Mouse (Mus musculus) left cerebral cortex, adult 9 months (tissue): Measurements from ENCODE around the gene Mylk.
A peak's percentile ranks its signal among the peaks of the same experiment; 100 is the strongest.

ENCODE experiments used
- DNase-seq, 2 experiments: peaks; one replicate each; pipeline ENCODE4 v3.0.0; 2022; ENCODE audit warnings: low spot score in 2 of 2

The Mylk gene

DNA sequence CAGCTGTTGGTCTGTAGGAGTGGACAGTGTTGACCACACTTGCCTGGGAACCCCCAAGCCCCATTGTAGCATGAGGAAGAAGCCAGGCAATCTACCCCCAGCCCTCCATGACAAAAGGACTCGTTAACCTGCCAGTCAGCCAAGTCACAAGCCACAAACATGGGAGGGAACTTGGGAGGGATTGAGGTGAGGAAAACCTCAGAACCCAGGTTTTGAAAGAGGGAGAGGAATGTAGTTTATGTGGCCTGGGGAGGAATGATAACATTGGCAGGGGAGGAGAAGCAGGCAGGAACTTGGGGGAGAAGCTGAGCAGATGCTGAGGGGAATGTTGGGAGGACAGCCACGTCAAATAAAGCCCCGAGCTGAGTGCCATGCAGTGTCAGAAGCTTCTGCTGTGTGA, 196.9 kb downstream of the Mylk start:
- no peak for DNase-seq

DNA sequence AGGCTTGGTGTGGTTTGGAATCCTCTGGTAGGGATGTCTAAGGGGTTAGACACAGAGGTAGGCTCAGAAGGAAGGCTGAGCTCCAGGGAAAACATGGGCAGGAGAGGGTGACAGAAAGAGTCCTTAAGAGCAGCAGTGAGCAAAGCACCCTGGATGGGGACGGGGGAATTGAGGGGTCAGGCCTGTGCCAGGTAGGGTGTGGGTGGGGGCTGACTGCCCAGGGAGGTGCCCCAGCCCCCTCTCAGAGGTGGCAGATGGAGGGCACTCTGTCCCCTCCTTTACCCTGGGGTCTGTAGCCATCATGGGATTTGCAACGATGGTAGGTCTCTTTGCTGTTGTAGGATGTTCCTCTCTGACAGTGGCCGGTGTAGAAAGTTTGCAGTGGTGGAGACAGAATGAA, 201.3 kb downstream of the Mylk start:
- DNase-seq, result no peak

DNA sequence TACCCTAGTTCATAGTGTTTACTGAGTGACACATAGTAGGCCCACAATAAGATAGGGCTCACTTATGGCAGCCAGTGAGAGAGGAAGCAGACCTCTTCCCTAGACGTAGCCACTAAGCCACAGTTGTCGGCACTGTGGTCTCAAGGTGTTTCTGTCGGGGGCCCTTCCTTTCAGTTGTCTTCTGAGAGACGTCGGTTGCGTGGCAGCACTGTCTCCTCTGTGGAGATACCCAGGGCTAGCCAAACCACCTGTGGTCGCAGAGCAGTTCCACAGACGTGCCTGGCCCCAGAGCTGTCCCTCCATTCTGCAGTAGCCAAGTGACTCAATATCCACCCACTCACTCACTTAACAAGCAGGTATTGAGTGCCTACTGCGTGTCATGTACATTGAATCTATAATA, 205.9 kb downstream of the Mylk start:
- DNase-seq, result no peak

DNA sequence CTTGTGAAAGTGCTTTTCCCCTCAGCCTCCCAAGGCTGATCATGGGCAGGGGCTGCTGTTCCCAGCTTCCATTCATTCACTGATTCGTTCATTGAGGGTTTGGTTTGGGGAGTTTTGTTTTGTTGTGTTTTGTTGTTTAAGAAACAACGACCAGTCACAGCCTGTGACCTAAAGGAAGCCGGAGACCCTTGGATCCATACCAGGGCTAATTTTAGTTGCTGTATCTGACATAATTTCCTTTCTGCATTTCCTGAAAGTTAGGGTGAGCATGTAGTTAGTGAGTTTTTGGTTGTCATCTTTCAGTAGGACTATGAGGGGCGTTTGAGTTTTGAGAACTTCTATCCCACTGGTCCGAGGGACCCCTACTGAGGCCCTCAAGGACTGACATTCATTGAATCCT, 207.2 kb downstream of the Mylk start:
- no peak for DNase-seq

DNA sequence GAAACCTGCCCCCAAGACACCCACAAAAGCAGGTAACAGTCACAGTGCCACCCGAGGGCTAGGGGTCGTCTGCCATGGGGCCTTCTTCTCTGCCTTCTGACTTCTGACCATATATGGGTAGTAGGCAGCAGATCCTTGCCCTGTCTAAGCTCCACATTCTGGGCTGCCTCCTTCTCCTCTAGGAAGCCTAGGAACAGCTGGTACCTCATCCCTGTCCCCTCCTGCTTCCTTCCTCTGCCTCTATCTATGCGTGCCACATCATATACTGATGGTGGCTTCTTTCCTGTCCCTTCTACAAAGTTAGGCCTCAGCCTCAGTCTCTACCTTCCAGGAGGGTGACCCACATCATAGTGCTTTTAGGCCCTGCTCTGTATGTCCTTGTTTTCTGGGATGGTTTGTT, 207.8 kb downstream of the Mylk start:
- DNase-seq, result no peak

DNA sequence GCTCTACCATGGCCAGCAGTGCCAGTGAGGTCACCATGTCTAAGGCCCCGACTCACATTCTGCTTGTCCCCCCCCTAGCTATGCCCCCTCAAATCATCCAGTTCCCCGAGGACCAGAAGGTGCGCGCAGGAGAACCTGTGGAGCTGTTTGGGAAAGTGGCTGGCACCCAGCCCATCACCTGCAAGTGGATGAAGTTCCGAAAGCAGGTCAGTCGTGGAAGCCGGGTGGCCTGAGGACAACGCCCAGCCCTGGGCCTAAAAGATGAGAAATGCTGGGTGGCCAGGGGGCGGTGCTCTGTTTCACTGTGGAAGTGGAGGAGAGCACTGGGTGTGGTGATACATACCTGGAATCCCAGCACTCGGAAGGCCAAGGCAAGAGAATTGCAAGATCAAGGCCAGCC, 208.5 kb downstream of the Mylk start:
- no peak for DNase-seq

DNA sequence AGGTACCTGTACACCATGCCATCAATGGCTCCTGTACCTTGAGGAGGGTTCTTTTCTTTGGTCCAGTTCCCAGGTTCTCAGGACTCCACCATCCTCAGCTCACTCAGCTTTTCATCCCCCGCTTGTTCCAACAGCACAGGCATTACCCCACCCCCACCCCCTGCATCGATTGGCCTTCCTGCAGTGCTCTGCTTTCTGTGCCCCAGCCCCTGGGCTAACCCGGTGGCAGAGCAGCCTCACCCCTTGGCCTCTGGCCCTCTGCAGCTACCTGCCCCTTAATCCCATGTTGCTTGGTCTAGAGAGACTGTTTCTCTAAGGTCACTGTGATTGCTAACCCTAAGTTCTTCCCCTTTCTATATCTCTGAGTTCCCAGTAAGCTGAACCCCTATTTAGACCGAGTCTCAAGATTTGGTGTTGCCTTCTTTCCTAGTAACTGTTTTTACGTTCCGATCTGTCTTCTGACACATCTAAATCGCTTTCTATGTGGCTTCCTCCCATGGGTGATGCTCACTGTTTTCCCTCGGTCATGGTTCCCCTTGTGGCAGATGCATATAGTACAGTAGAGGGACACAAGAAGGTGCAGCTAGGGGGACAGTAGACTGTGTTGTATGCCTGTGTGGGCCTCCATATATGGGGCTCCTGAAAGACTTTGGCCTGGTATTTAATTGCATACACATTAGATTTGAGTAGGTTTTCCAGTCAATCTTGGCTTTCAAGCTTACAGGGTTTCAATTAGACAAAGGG, 212.6 kb downstream of the Mylk start:
- DNase-seq, result no peak

DNA sequence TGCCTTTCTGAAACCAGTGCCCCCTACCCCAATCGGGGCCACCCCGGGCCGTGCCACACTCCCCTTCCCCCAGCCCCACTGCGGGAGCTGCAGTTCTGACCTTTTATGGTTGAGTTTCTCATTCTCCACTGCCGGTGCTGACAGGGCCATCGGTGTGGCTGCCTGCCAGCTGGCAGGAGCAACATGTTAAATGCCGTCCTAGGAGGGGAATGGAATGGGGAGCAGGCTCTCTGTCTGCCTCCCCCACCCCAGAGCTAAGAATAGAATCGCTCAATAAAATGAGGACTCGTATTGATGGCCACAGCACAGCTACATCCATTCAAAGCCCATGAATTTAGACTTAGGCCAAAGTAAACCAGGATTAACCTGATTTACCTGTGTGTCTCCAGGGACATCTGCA, 213.7 kb downstream of the Mylk start:
- DNase-seq, result no peak

DNA sequence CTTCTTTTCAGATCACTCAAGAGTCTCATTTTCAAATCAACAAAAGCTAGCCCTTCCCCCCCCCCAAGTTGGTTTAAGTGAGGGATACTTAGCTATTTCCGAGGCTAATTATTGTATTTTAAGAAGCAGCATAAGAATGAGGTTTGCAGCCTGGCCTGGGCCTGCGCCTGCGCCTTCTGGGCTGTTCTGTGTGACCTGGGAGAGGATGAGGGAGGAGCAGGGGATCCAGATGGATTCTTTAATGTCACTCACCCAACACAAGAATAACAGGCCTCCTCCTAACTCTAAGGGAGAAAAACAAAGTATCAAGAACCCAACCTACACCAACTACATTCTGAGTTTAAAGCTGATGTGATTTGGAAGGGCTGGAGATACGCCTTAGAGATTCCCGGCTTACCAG, 214.3 kb downstream of the Mylk start:
- DNase-seq, result no peak

DNA sequence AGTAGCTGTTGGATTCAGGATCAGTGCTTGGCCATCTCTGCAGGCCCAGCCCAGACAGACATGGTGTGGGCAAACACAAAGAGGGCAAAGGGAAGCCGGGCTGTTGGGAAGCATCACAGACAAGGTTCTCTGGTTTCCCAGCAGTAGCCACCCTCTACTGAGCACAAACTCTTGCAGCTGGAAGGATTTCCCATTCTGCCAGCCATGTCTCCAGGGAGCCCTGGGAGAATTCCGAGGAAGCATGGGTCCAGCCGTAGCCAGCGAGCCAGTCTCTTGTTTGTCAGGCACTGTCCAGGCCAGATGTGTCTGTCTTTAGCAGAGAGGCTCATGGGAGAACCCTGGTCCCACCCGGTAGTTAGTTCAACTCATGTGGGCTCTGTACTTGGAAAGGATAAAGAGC, 215.2 kb downstream of the Mylk start:
- no peak for DNase-seq

DNA sequence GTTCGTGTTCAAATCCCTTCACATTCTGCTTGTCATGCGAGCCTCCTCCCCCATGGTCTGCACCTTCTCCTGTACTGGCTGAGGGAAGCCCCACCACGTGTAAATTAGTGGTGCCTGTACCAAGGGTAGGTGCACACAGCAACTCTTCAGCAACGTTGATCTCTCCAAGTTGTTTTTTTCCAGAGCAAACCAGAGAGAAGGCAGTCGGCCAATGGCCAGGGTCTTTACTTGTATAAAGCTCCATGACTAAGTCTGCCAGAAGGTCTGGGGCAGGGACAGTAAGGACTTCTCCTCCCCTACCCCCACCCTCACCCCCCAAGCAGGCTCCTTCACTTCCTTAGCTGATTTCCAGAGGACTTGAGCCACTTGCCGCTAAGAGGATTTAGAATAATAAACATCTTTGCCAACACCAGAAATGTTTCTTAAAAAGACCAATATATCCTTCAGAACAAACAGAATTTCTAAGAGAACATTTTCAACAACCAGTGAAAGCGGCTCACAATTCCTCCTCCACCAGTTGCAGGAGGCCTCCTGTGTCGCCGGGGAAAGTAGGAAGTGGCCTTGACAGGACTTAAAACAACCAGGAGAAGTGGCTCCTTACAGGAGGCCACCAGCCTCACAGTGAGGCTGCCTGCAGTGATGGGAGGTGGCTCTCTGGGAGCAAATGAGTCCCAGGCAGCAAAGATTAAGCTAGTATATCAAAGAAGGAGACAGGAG, 216.0 kb downstream of the Mylk start:
- no peak for DNase-seq

DNA sequence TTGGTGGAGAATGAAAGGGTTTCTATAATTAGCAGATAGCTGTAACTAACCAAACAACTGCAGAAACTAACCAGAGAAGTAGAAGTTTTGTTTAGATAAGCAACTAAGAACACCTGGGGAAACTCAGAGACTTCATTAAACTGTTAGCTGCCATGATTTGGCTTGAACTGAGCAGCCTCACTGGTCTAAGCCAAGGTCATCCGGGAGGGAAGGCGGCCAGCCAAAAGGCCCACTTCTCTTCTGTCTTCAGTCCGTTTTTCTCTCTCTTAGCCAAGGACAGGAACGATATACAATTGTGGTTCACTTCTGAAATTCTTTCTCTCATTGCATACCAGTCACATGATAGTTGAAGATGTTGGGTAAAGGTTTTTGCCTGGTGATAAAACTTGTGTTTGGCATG, 217.3 kb downstream of the Mylk start:
- DNase-seq, result no peak

DNA sequence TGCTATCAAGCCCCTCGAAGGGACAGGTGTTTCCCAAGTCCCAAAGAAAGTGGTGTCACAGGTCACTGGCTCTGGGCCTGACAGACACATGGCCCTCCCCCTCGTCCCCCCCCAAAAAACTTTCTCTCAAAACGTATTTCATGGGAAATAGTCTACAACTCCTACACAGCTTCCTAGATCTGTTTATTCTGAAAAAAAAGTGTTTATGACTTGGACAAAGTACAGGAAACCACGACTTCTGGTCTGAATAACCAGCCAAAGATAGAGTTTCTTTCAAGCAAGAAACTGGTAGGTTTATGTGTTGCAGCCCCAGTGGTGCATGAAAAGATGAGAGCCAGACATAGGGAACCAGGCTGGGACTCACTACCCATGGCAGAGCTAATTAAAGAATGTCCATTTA, 218.0 kb downstream of the Mylk start:
- DNase-seq, result no peak

DNA sequence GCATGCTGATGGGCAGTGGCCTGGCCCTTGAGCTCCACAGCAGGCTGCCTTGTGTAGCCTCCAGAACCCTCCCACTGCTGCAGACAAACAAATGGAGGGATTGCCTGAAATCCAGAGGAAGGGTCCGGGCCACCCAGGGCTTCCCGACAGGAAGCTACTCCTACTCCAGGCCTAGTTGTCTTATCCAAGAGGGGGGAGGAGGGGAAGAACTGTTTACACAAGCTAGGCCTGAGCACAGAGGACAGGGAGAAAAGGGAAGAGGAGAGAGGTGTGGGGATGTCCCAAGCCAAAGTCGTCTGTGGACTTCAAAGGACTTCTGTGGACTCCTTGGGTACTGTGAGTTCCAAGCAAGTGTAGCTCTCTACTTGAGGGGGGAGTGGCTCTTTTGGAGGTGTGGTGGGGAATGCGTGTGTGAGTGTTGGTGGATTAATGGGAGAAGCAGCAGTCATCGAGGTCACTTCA, 221.6 kb downstream of the Mylk start:
- no peak for DNase-seq

DNA sequence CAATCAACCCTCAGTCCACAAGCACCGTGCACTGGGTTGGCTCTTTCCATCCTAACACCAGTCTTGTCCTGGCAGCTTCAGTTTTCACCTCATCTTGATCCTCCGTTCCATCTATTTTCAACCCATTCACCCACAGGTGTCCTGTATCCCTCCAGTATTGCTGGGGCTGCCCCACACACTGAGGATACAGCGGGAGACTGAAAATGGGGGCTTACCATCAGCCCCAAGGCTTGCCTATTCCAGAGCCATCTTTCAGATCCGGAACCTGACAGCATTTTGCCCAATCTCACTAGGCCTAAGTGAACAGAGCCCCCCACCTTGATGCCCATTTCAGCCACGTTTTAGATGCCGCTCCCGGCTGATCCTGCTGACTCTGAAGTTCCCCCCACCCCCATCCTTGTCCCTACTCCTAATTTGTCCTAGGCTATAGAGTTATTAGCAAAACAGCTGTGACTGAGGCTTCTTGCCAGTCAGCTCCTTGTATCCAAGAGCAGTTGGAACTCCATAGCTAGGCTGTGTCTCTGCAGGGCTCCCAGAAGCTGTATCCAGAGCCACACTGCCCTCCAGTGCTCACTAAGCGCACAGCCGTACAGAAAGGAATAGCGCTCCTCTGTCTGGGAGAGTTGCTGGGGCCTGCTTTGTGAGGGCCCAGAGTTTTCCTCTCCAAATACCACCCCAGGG, 222.2 kb downstream of the Mylk start:
- peak; percentile 30 to 83 for DNase-seq

DNA sequence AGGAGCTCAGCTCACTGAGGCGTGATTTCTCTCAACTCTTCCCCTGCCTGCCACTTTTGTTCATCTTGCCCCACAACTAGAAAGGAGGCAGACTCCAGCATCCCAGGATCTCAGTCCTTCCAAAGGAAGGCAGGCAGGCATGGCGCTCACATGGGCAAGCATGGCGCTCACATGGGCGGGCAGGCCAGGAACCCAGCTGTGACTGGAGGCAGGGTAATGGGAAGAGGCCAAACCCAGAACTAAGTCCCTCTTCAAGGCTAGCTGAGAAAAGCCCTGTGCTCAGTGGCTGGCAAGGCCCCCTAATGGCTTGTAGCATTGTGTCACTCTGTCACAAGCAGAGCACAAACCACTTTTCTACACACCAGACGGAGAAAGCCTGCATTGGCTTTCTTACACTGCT, 223.2 kb downstream of the Mylk start:
- DNase-seq, result no peak

DNA sequence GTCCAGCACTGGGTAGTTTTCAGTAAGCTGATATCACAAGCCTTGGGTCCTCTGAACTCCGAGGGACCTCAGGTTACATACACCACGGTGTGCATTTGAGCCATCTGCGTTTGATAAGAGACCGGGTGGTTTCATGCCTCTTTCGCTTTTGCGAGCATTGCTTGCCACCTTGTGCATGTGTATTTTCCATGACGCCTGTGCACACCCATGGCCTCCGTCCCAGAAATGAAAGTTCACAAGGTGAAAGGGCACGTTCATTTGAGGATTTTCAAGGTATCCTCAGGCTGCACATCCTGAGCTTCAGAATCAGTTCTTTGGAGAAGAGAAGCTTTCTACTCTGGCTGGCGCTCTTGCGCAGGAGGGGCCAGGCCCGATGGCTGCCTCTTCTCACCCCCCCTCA, 227.5 kb downstream of the Mylk start:
- DNase-seq, result no peak

DNA sequence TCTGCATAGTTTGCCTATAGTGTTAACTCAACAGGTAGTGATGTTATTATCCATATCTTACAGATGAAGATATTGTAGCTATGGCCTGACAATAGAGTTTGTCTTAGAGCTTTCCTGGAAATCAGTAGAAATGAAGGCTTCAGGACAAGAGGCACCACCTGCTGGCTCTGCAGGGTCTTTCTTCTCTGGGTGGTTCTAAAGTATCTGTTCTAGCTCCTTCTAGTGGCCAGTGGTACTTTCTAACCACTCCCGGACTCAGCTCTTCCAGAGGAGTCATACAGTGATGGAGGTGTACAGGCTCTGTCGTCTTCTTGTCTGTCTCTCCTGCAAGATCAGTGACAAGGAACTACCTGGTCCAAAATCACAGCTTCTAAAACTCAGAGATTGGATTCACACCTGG, 230.5 kb downstream of the Mylk start:
- DNase-seq, result no peak

DNA sequence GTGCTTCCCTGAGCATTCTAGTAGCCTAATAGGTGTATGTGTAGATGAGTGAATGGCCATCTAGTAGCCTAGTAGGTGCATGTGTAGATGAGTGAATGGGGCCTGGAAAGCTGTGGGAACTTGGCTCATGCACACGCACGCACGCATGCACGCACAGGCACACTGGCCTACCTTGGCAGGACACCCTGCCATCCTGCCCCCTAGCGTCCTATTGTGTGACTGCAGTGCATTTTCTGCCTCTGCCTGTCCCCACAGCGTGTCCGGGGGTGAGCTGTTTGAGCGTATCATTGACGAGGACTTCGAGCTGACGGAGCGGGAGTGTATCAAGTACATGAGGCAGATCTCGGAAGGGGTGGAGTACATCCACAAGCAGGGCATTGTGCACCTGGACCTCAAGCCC, 231.6 kb downstream of the Mylk start:
- no peak for DNase-seq

DNA sequence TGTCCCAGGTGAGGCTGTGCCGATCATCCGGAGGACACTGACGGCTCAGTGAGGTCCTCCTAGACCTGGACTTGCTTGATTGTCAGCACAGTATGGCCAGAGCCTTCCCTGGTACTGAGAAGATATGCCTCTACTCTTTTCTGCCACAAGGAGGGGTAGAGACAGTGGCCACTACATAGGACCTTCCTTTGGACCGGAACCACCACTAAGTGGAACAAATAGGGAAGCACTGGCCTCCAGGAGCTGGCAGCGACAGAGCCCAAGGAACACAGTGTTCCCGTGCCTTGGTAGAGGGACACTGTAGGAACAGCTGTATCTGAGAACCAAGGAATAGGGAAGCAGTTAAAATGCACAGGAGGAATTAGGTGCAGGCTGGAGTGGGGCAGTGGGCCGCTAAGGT, 233.0 kb downstream of the Mylk start:
- DNase-seq, result no peak

DNA sequence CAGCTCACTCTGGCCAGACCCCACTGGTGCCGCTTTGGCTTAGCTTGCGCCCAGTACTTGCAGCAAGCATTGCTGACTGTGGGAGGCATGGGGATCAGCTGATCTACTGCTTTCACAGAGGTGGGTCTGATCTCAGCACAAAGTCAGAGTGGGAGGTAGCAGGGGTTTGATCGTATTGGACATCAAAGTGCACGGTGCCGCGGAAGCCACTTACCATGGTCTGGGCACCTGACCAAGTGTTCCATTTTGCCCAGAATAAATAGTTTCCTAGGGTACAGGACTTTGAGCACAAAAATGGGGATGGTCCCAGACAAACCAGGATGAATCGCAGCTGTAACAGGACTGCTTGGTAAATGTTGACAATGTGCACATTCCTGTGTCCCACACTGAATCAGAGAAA, 236.0 kb downstream of the Mylk start:
- no peak for DNase-seq

DNA sequence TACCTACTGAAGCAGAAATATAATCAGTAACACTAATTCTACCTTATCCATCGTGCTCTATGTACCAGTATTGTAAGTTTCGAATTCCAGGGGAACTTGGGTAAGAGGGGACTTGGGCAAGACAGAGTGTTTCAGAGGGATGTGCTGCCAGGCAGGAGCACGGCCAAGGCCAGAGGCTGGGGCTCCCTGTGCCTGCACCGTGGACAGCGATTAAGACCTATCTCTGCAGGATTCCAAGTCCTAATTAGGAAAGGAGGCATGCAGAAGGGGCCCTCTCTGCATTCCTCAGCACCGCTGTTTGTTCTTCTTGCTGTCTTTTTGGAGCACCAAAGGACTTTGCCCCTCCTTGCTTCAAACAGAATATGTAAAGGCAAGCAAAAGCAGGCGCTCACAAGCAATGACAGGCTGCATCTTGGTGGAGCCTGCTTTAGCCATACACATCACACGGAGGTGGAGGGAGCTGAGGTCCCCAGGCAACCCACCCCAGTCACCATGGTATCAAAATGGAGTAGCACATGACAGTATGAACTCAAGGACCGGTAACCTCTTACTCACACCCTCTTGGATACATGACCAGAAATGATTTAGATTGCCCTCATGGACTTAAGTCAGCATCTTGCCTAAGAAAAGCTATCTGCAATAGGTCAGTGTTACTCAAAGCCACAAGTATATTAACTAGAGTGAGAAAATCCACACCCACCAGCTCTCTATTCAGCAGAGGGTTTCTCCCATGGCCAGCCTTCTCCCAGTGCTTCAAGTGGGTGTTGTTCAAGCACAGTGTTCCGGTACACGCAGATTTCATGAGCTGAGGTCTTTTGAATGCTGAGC, 239.4 kb downstream of the Mylk start:
- DNase-seq, result no peak
